Mouse (Mus musculus) liver, embryonic 14.5 days (tissue): Measurements from ENCODE around the gene Micu1.

Experiments used
- CTCF ChIP-seq: IDR thresholded peaks from 2 replicates; pipeline ENCODE4 v1.5.1; 2016; ENCODE audit warnings: antibody characterized with exemption, low read depth, control low read depth
- EP300 ChIP-seq: IDR thresholded peaks from 2 replicates; pipeline ENCODE4 v1.6.1; 2016; ENCODE audit warnings: antibody characterized with exemption, low read depth

DNA sequence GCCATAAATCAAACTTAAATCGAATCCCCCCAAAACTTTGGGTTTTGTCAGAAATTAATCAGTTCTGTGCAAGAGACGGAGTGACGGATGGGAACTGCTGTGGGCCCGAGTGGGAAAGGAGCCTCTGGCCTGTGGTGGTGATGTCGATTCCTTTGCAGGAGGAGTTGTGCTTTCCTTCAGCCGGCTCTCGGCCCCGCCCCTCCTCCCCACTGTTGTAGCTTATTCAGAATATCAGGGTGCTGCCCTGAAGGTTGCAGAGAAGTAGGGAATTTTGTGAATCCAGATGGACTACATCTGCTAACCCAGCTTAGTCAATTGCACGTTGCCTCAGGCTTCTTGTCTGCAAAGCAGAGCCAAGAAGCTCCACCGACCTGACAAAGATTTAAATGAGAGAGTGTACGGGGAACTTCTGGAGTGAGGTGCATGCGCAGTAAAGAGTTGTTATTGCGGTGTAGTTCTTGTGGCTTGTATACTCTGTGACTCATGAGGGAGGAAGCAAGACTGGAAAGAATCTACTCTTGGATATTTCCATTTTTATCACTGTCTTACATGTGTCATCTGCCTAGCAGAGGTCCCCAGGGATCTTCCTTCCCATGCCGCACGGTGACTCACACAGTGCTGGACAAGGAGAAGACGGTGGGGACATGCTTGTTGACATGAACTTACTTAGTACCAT is 123.0 kb downstream of the Micu1 start:
- TF ChIP-seq CTCF (no peak), EP300 (no peak)
